ENCODE assay signal across 8 mouse cellular contexts in the genomic region with DNA sequence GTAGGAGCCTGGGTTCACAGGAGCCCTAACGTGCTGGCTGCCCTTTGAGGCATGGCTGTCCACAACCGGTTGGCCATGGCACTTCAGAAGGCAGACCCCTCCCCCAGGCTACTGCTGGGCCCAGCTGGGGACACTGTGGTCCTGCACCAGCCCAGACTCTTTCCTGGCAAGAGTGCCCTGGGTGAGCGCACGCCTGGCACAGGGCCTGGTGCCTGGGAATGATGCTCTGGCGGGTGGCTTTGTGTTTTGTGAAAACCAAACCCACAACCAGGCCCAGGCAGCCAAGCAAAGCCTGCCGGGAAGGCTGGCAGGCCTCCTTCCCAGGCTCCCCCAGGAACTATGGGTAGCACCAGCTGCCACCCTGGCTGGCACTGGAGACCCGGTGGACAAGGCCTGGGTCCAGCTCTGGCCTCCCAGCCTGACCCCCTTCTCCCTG.
DNase-seq lines count a peak whose midpoint lies in the region; ATAC-seq and TF ChIP-seq lines count a peak whose summit lies in the region.

No protein-coding gene starts in this region.

- H3K4me1 ChIP-seq in kidney, embryonic 16.5 days (ENCODE audit: insufficient read depth, low read length) = no peaks in the 10 kb centered on the region
- H3K4me1 ChIP-seq in heart, adult 2 months (ENCODE audit: control insufficient read depth, insufficient read depth, low read length) = no peaks in the 10 kb centered on the region
- H3K4me1 ChIP-seq in neural tube, embryonic 14.5 days (ENCODE audit: control insufficient read depth, insufficient read depth, low read length) = peaks cover 17% of the 10 kb centered on the region; the same call in 1 of the 2 replicates

- WGBS in kidney, embryonic 16.5 days = 63% methylated on average over 7 of the region's 7 CpGs
- 45% methylated on average over 7 of the region's 7 CpGs for WGBS in heart, adult 2 months
- WGBS in neural tube, embryonic 14.5 days = 29% methylated on average over 7 of the region's 7 CpGs

- H3K4me2 ChIP-seq in kidney, embryonic 16.5 days (replicated peaks; ENCODE audit: low read depth, low read length) = no peak overlapping the region
- H3K4me2 ChIP-seq in neural tube, embryonic 14.5 days (ENCODE audit: low read depth, low read length) = no peak overlapping the region

- H3K79me2 ChIP-seq in heart, adult 2 months (replicated peaks; ENCODE audit: control insufficient read depth, insufficient read depth, low read length) = no peaks in the 10 kb centered on the region

- H3K27ac ChIP-seq in kidney, embryonic 16.5 days (ENCODE audit: low read length) = no peak overlapping the region
- H3K27ac ChIP-seq in heart, adult 2 months = no peak overlapping the region; the same call in 1 of the 2 replicates
- H3K27ac ChIP-seq in neural tube, embryonic 14.5 days (ENCODE audit: low read depth, low read length) = peak overlapping the region; percentile 80

- ATAC-seq in kidney, embryonic 16.5 days (ENCODE audit: low FRiP score, low TSS enrichment) = no peak
- ATAC-seq in neural tube, embryonic 14.5 days (ENCODE audit: low read depth) = peak; percentile 93

- H3K4me3 ChIP-seq in kidney, embryonic 16.5 days (ENCODE audit: low read length) = no peak overlapping the region
- H3K4me3 ChIP-seq in heart, adult 2 months = no peak overlapping the region
- no peak overlapping the region for H3K4me3 ChIP-seq in neural tube, embryonic 14.5 days (ENCODE audit: low read depth, low read length)

- H3K36me3 ChIP-seq in kidney, embryonic 16.5 days (ENCODE audit: insufficient read depth, low read length) = no peaks in the 10 kb centered on the region
- H3K36me3 ChIP-seq in heart, adult 2 months (ENCODE audit: control insufficient read depth, insufficient read depth, low read length) = no peaks in the 10 kb centered on the region
- H3K36me3 ChIP-seq in neural tube, embryonic 14.5 days (ENCODE audit: control insufficient read depth, insufficient read depth, low read length) = no peaks in the 10 kb centered on the region

- intact Hi-C loops in heart, adult 2 months (cut with DNase I) = no loop called here

- TF ChIP-seq EP300 in heart, adult 2 months (IDR thresholded peaks at IDR 0.05; ENCODE audit: insufficient read depth, low read depth, low read length) = no peak

- H3K27me3 ChIP-seq in kidney, embryonic 16.5 days (ENCODE audit: insufficient read depth, low read length) = no peaks in the 10 kb centered on the region
- no peaks in the 10 kb centered on the region for H3K27me3 ChIP-seq in heart, adult 2 months (ENCODE audit: control insufficient read depth, insufficient read depth, low read length)
- no peaks in the 10 kb centered on the region for H3K27me3 ChIP-seq in neural tube, embryonic 14.5 days (ENCODE audit: control insufficient read depth, insufficient read depth, low read length)

- no peak for TF ChIP-seq POLR2A in heart, adult 2 months (IDR thresholded peaks at IDR 0.05; ENCODE audit: insufficient read depth, low read depth, low read length)

- no peaks in the 10 kb centered on the region for H3K9me3 ChIP-seq in kidney, embryonic 16.5 days (ENCODE audit: low read length)
- H3K9me3 ChIP-seq in neural tube, embryonic 14.5 days (ENCODE audit: control insufficient read depth, low read length) = no peaks in the 10 kb centered on the region

- peak; percentile 26 for DNase-seq in kidney, postnatal 10 days
- peak; percentile 82 to 87 for DNase-seq in cerebellum, postnatal 36 days
- DNase-seq in heart, adult 2 months = peak; percentile 54 to 68
- peak; percentile 74 to 78 for DNase-seq in layer of hippocampus, postnatal 25 days (ENCODE audit: extremely low spot score in 1 of 2, low spot score in 1 of 2)
- DNase-seq in adrenal gland, adult (ENCODE audit: inconsistent age in 2 of 2, low spot score in 1 of 2) = no peak
- no peak for DNase-seq in urinary bladder, postnatal 4 days (ENCODE audit: low spot score in 2 of 2)

- no peak overlapping the region for H3K9ac ChIP-seq in kidney, embryonic 16.5 days (replicated peaks; ENCODE audit: low read length)
- no peak overlapping the region for H3K9ac ChIP-seq in heart, adult 2 months (ENCODE audit: low read depth, low read length)
- 0 out of 2 replicates have a peak overlapping the region, but pooled peaks have one; percentile 32 for H3K9ac ChIP-seq in neural tube, embryonic 14.5 days (replicated peaks; ENCODE audit: low read depth, low read length)

- TF ChIP-seq CTCF in heart, adult 2 months (IDR thresholded peaks at IDR 0.05) = no peak

Comparison
In these comparisons a context has a peak if more than half of its experiments do, and no peak if none do; other contexts are left out.
1. DNase-seq: peak in kidney, postnatal 10 days (single experiment), cerebellum, postnatal 36 days (2 of 2), heart, adult 2 months (2 of 2) and layer of hippocampus, postnatal 25 days (2 of 2); none in adrenal gland, adult (0 of 2) and urinary bladder, postnatal 4 days (0 of 2).